Mouse (Mus musculus): Measurements from ENCODE around the gene Uso1. TPM values are rescaled to one million over a fixed set of nuclear protein-coding genes. Genes with fewer than 3 reads are reported as not detected.
A peak's percentile ranks its signal among the peaks of the same experiment; 100 is the strongest.

Uso1 gene
- polyA plus RNA-seq, 2 experiments from 2014 or later, result 35.5 to 36.5 TPM

DNA sequence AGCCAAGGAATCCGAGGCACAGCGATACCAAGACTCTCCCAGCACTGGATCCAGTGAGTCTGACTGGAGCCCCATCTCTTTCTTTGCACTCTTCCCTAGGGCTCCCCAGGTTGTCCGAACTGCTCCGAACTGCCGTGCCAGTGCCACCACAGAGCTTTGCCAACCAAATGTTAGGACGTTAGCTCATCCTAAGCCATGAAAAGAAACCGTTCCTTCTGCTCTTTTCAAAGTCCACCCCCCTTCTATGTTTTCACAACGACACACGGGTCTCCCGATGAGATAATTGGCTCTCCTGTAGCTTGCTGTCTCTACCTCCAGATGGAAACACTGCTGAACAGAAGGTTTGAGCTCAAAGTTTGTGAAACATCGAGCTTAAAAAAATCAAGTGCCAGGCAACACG, 103.0 kb downstream of the Uso1 start:
- ATAC-seq, result no peak

DNA sequence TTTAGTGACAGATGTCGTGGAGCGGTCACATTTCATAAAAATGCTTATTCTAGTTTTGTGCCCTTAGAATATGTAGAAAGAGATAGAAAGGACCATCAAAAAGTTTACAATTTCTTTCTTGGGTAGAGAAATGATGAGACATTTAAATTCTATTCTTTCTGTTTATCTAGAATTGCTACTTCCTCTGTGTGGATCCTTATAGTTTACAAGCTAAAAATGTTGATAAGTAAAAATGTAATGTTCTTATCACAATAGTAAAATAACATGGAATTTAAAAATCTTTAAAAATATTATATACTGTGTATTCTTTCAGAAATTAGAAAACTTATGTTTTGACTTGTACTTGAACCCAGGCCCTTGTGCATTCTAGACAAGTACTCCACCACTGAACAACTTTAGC, 107.2 kb downstream of the Uso1 start:
- ATAC-seq, result no peak

DNA sequence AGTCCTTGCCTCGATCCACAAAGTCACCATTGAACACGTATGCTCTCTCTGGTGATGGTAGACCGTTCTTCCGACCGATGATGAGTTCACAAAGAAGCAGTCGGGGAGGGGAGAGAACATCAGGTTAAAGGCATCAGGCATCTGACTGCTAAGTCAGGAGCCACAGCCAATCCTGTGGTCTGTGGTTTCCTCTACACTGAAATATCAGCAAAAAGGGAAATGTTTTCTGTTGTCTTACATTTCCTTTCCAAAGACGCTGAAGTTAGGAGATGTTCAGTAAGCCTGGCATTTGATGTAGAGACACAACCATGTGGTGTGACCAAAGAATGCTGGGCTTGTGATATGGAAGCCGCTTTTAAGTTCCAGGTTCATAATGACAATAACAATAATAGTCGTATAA, 107.7 kb downstream of the Uso1 start:
- ATAC-seq, result peak; percentile 81

DNA sequence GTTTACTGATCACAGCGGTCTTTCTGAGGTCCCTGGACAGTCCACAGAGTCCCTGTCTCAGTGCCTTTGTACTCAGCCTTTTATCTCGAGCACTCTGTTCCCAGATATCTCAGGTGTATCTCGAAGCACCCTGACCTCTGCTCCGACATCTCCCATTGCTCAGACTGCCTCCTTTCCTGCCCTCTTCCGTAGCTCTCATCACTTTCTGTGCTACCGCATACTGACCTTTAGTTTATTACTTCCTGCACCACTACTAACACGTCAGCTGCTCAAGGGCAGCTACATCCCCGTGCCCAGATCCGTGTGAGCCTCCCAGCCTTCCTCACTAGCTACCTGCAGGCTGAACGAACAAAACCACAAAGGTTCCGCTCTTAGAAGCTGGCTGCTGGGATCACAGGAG, 110.9 kb downstream of the Uso1 start:
- ATAC-seq, result no peak

DNA sequence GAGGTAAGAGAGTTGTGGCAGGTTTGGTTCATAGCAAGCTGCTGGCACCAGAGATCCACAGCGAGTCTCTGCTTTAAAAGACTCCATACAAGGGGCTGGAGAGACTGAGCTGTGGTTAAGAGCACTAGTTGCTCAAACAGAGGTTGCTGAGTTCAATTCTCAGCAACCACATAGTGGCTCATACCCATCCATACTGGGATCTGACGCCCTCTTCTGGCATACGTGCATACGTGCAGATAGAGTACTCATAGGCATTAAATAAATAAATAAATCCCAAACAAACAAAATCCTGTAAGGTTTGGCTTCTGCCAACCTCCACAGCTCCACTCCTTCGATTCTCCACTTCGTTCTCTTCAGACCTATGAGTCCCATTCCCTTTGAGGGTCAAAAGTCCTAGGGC, 114.3 kb downstream of the Uso1 start:
- ATAC-seq, result no peak

Other genes starting within 250 kb of the Uso1 start
- 10 to 100 TPM; 81.8 to 84.6 TPM for gene Rchy1, start 174.9 kb upstream of the Uso1 start, polyA plus RNA-seq (2017; shearing (Covaris generic))
- gene Odaph, start 150.5 kb upstream of the Uso1 start, polyA plus RNA-seq (2017; shearing (Covaris generic)), result not detected
- gene Cdkl2, start 94.1 kb upstream of the Uso1 start, polyA plus RNA-seq (2017; shearing (Covaris generic)), result 1 to 10 TPM; 1.4 to 2.1 TPM
- gene G3bp2, start 54.2 kb upstream of the Uso1 start, polyA plus RNA-seq (2017; shearing (Covaris generic)), result 100 to 1,000 TPM; 210 to 252 TPM
- gene U90926, start 77.5 kb downstream of the Uso1 start, polyA plus RNA-seq (2017; shearing (Covaris generic)), result not detected
- gene Ppef2, start 118.3 kb downstream of the Uso1 start, polyA plus RNA-seq (2017; shearing (Covaris generic)), result under 1 TPM in 1 of 2 experiments, not detected in 1; 0.27 TPM
- 10 to 100 TPM; 11.1 to 11.8 TPM for gene Naaa, start 140.2 kb downstream of the Uso1 start, polyA plus RNA-seq (2017; shearing (Covaris generic))
- gene Sdad1, start 172.5 kb downstream of the Uso1 start, polyA plus RNA-seq (2017; shearing (Covaris generic)), result 10 to 100 TPM; 41.8 to 62.4 TPM
- under 1 TPM in 1 of 2 experiments, not detected in 1; 0.26 TPM for gene Cxcl9, start 190.1 kb downstream of the Uso1 start, polyA plus RNA-seq (2017; shearing (Covaris generic))
- gene Art3, start 193.9 kb downstream of the Uso1 start, polyA plus RNA-seq (2017; shearing (Covaris generic)), result 10 to 100 TPM in 1 of 2 experiments, 1 to 10 TPM in 1; 9.2 to 11.0 TPM
- 10 to 100 TPM; 12.1 to 23.6 TPM for gene Cxcl10, start 211.0 kb downstream of the Uso1 start, polyA plus RNA-seq (2017; shearing (Covaris generic))